Mouse (Mus musculus) mesoderm, embryonic 11.5 days (tissue): ENCODE measurements at regions not wholly inside any gene's neighbourhood (a gene's known extent, or its start where the extent isn't known, plus 50 kb on each side); places are given as distances from the start of the nearest gene placed in this dataset.
A peak's percentile ranks its signal among the peaks of the same experiment; 100 is the strongest.

Source experiments
- DNase-seq: peaks from one replicate; pipeline ENCODE4 v3.0.0-alpha.2; 2012; ENCODE audit warnings: low read depth, low spot score

GRCm38 (mm10) chr11:27833736-27834135 lies 505.9 kb downstream of the Gm6685 start:
- no peak for DNase-seq

DNA sequence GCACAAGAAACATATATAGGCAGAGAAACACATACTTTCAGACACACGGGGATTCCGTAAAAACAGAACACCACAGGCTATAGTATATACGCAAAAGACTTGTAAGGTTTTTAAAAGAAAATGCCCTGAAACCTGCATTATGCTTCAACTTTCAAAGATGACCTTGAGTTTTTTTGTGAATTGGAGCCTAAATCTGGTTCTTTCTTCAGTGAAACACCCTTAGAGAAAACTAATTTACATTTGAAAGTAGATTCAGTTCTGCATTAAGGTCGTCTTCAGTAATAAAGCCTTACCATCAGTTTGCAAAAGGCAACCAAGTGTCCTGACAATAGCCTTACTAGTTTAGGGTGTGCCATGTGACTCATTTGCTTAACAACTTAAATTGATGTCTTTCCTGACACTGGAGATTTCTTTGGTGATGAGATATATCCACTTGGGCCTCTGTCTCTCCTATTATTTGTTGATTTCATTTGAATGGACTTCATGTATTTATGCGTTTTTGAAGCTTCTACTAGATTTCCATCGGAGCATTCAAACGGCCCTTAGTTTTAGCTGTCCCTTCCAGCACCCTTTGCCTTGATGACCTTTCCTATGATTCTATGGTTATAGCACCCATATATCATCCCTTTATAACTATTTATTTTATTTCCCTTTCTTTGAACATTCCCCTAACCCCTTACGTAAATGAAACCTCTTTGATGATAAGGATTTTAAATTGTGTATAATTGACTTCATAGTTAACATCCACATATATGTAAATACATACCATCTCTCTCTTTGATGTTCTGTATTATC lies 539.6 kb downstream of the Gm6685 start:
- DNase-seq = no peak

GRCm38 (mm10) chr11:27753913-27754218 lies 585.8 kb downstream of the Gm6685 start:
- no peak for DNase-seq

DNA sequence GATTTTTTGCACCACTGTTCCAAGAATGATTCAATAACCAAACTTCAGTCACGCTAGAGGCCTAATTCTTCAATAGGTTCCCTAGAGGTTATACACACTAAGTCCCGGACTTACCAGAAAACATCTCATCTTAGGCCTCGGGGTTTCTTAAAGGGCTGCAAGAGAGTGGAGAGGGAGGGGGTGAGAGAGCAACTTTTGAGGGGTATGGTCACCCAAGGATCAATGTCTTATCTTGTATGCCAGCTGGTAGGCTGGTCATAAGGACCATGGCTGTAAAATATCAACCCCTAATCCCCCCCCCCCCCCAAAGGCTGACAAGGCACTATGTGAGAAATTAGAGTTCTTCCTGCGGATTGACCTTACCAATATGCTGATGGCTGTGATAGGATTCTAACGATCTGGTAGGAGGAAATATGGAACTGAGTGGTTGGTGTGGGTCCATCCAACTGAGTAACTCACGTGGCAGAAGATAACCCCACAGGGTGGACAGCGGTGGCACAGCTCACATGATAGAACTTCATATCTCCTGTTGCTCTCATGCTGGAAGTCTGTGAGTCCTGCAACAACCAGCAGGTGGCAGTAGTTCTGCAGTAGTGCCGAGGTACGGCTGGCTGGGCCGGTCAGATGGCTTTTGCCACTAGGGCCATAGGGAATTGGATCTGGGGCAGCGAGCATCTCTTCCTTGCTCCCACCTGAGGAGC lies 586.3 kb downstream of the Gm6685 start:
- DNase-seq = peak; percentile 70

DNA sequence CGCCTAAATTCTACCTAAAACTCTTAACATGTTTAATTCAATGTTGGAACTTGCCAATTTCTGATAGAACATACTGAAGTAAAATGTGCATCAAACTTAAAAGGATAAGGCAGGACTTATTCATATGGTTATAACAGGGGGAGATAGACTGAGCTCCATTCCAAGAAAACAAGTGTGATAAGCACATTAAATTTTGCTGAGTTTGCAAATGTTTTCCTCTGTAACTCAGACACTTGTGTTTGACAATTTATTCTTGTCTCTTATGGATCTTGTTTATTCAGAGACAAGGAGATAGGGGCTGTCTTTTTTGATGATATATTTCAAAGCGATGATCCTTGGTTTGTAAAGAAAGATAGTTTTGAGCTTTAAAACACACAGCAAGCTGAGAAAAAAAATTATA lies 613.6 kb downstream of the Gm6685 start:
- no peak for DNase-seq

- no peak for DNase-seq
These were observed 618.3 kb downstream of the Gm6685 start for GRCm38 (mm10) chr11:27721346-27721745.

DNA sequence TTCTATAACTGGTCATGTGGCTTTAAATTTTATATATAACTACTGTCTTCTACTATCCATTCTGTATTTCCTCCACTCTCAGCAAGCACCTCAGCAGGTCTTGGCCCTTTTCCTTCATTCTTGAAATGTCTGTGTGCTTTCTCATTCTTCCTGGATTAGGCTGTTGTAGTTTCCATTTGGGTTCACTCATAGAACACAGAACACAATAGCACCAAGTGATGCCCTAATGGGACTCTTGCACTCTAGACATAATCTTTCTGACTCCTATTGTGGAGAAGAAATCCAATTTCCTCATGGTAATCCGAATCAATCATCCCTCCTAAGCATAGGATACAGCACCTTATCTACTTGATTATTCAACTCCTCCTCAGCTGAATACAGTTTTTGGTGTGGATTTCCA lies 667.2 kb downstream of the Gm6685 start:
- DNase-seq = no peak
